Mouse (Mus musculus) liver, adult 2 months (tissue): Measurements from ENCODE around the gene Csk.

Source experiments
- CTCF ChIP-seq: fragments of 200-500 bp; IDR thresholded peaks from 2 replicates; pipeline ENCODE4 v1.5.1; 2011; ENCODE audit warnings: low read depth, low read length, control low read depth
- POLR2A ChIP-seq: fragments of 200-500 bp; IDR thresholded peaks from 2 replicates; pipeline ENCODE4 v1.6.1; 2011; ENCODE audit warnings: low read length, control low read depth; ENCODE audit not compliant: insufficient read depth; ENCODE audit errors: extremely low read depth

GRCm38 (mm10) chr9:57658970-57659369 is 5.5 kb upstream of the Csk start:
- no peak for TF ChIP-seq CTCF
- no peak for TF ChIP-seq POLR2A
